Mouse (Mus musculus): Measurements from ENCODE around the gene Olfr688.

The Olfr688 gene

DNA sequence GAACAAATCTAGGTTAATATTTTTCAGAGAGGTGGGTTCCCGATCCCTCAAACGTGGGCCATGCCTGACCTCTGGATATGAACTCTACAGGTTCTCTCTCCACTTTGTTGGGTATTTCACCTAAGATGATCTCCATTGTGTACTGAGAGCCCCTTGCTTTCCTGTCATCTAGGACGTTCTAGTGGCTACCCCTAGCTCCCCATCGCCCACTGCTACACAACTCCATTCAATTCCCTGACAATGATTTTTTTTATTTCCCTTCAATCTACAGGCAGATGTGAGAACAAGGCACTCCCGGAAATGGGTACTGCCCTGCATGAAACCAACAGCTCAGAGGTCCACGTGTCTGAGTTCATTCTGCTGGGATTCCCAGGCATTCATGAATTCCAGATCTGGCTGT, at the start of gene Olfr688:
Gene Olfr688, plus strand, starts transcription at position 301 of the 400 bp plus-strand sequence.
- DNase-seq (ENCODE audit: low spot score) = no peak

DNA sequence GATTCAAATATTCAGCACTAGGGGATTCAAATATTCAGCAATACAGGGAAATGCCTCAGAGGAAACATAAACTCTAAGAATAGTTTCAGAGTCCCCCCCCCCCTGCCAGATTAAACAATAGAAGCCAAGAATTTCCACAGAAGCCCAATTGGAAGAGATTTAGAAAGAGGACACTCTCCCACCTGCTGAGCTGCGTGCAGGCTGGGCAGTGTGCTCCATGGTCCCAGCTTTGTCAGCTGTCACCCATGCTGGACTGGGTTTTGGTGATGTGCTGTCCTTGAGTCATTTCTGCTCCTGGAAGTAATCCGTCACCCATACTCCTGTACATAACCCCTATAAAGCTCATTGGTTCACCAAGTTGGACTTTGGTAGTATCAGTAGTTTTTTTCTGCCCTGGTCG, 40.2 kb upstream of the Olfr688 start:
- no peak for DNase-seq (ENCODE audit: low spot score)

DNA sequence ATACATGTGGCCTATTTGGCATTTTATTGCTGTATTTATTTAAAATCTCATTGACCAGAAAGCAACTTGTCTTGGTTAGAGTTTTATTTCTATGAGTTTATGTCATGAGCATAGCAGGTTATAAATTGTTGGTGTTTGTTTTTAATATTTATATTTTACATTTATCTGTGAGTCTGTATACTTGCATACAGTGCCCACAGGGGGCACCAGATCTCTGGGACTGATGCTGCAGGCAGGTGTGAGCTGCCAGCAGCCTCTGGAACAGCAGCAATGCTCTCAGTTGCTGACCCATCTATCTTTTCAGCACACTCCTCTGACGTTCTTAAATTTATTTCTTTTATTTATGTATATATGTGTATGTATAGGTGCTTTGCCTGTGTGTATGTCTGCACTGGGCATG, 39.7 kb upstream of the Olfr688 start:
- no peak for DNase-seq (ENCODE audit: low spot score)

DNA sequence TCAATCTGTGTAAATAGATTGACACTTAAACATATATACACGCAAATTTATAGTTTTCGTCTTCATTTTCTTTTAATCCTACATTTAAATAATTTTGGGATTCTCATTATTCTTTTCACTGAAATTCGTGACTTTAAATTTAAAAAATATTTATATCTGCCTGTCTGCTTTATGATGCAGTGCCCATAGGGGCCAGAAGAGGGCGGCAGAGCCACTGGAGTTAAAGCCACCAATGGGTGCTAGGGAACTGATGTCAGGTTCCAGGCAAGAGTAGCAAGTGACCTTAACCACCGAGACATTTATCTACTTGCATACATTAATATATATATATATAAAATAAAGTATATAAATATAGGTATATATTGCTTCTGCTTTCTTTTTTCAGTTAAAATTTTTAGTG, 31.2 kb upstream of the Olfr688 start:
- DNase-seq (ENCODE audit: low spot score) = no peak

DNA sequence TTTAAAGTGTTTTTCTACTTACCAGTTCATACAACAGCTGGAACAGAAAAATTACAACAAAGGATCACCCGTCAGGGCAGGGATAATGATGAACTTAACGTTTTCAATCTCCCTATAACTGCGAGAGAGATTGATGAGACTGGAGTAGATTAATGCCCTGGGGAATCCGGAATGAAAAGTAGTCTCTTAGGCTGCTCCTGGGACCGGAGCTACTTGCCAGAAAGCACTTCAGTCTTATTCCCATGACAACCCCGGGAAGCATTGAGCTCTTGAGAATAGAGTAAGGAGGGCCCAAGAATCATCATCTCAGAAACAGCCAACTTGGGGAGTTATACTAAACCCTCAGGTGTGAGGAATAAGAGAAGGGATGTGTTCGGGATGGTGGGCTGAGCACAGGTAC, 15.5 kb upstream of the Olfr688 start:
- no peak for DNase-seq (ENCODE audit: low spot score)

DNA sequence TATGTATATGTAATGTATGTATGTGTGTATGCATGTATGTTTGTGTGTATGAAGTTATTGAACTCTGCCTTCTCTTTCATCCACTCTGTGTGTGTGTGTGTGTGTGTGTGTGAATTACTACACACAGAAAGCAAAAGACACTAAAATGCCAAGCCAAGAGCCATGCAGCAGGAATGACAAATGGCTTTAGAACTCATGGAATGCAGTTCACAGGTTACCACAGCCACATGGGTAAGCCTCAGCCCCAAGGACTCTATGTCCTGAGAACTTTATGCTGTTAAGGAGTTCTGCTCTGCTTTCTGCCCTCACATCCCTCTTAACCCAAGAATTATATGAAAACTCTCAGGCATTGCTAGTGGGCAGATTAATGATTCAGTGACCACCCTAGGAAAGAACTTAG, 2.2 kb downstream of the Olfr688 start:
- DNase-seq (ENCODE audit: low spot score) = no peak

DNA sequence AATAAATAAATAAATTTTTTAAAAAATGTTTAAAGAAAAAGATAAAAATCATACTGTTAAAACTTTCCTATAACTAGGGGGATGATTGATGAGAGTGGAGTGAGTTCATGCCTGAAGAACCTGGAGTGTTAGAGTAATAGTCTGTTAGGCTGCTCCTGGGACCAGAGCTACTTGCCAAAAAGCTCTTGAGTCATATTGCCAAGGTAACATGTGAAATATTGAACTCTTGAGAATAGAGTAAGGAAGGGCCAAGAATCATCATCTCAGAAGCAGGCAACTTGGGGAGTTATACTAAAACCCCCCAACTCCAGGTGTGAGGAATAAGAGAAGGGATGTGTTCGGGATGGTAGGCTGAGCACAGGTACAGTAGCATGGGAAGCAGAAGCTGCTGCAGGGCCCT, 23.0 kb downstream of the Olfr688 start, which contains the start of gene Olfr689:
Gene Olfr689, plus strand, starts transcription at position 301 of the 400 bp plus-strand sequence.
- DNase-seq (ENCODE audit: low spot score) = no peak

DNA sequence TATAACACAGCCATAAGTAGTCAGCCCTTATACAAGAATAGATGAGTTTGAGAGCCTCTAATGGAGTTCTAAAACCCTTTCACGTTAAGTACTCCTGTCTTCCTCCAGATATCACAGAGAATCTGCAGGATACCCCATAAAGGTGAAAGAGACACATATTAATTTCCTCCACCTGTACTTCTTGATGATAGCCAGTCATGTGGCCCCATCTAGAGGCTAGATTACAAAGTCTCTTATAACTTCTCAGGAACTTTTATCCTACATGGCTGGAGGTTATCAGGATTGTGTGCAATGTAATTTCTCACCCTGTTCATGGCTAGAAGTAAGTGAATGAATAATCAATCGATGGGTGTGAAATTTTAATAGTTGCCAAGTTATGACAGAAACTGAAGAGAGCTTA, 37.4 kb downstream of the Olfr688 start:
- DNase-seq (ENCODE audit: low spot score) = no peak

DNA sequence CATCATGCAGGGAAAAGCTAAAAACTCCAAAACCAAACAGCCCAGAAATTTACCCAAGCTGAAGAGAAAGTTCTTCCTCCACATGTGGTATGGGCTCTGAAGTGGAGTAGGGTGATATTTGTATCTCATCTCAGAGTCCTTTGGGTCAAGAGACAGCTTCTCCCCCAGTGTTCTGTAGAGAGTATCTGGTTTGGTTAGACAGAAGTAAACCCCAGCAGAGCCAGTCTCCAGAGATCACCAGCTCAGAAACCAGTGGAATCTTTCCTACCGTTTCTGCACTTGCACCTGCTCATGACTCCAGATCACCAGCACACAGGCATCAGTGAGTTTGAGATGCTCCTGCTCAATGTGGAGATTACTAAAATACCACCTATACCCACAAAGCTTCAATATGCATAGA, 46.1 kb downstream of the Olfr688 start, which contains the start of gene Olfr690:
Gene Olfr690, minus strand, starts transcription at position 101 of the 400 bp plus-strand sequence.
- DNase-seq (ENCODE audit: low spot score) = no peak
